Mouse (Mus musculus): ENCODE results near the gene Phactr1.

Gene Phactr1

GRCm38 (mm10) chr13:42987931-42988579 is 307.6 kb downstream of the Phactr1 start:
- peak; percentile 88 to 93 for DNase-seq

GRCm38 (mm10) chr13:42989481-42989880 is 309.1 kb downstream of the Phactr1 start:
- no peak for DNase-seq

- DNase-seq, result no peak
These were observed 309.6 kb downstream of the Phactr1 start for GRCm38 (mm10) chr13:42990051-42990450.

- DNase-seq, result no peak
These were observed 310.2 kb downstream of the Phactr1 start for GRCm38 (mm10) chr13:42990493-42991111.

DNA sequence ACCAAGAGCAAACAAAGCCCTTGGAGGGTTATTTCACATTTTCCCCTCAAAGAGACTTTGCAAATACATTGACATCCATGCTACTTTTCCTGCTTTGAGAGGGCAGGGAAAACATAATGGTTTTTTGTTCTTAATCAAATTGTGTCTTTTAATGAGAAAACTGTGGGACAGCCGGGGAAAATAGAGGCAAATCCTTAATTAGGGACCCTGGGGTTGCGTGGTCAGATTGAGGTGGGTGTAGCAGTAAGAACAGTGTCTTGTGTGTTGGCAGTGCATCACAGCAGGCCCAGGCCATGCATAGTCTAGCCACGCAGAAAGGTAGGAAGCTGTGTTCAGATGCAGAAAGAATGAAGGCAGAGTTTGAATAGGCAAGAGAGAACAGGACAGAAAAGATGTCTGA is 310.7 kb downstream of the Phactr1 start:
- no peak for DNase-seq

DNA sequence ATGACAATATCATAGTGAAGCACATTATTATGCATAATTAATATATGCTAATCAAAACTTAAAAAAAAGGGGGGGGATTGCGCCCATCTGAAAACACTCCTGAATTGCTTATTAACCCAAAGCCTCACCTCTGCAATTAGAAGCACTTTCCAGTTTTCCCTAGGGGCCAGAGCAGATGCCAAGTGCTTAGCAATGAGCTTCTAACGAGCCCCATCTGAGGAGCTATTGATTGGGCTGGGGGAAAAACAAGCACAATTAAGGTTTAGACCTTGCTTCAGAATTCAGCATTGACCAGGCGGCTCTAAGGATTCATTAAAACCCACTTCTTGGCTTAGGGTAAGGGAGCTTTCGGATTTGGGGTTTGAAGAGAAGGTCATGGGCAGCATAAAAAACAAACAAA is 311.9 kb downstream of the Phactr1 start:
- DNase-seq, result no peak

DNA sequence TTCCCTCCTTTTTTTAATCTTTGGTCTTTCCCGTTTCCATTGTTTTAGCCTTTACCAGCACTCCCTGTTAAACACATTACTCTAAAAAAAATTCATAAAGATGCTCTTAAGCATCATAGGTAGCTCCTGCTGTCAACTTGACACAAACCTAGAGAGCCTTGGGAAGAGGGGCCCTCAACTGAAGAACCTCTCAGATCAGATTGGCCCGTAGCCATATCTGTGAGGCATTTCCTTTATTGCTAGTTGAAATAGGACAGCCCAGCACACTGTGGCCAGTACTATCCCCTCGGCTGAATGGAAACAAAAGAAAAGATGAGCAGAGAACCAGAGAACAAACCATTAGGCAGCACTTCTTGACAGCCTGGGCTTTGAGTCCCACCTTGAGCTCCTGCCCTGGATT is 313.9 kb downstream of the Phactr1 start:
- no peak for DNase-seq

DNA sequence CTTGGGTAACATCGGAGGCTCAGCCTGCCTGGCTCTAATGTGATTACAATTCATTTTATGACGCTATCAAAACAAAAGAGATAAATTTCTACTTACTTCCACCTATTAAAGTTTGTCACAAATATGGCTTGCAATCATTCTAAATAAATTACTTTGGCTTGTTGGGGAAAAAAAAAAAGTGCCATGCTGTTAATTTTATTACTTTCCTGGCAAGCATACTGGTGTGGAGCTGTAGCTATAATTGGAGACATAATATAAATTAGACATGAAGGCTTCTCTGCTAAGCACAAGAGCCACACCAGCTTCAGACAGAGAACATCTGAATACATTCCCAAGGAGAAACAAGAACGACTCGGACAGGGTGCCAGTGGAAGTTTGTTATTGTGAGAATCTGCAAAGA is 315.8 kb downstream of the Phactr1 start:
- no peak for DNase-seq

DNA sequence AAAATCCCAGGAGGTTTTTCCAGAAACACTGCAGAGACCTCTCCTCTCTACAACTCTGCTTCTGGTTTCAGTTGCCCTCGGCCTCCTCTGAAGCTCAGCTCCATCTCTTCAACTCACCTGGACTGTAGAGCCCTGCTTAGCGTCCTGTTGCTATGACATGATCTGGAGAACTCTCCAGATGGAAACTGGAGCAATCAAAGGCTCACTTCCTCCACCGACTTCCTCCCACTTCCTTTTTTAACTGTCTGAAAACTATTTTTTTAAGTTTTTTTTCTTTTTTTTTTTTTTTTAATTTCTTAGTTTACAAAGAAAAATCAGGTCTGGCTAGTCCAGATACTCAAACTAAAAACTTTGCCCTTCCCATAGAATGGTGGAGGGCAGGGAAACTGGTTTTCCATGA is 318.9 kb downstream of the Phactr1 start:
- no peak for DNase-seq

DNA sequence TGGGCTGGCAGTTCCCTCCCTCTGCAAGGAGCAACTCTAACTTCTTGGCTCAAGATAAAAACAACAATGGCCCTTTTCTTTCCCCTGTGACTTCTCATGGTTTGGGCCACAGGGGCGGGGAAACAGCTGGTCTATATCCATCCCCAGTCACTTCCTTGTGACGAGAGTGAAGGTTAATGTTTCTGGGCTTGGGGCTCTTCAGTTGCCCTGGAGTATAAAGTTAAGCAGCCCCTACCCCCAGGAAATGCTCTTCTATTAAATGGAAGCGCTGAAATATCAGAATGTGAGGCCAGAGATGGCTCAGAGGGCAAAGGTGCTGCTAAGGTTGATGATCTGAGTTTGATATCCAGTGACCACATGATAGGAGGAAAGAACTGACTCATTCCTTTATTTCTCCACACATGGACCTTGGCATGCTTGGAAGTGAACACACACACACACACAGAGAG is 324.7 kb downstream of the Phactr1 start:
- DNase-seq, result no peak

GRCm38 (mm10) chr13:43008466-43008865 is 328.0 kb downstream of the Phactr1 start:
- no peak for DNase-seq

DNA sequence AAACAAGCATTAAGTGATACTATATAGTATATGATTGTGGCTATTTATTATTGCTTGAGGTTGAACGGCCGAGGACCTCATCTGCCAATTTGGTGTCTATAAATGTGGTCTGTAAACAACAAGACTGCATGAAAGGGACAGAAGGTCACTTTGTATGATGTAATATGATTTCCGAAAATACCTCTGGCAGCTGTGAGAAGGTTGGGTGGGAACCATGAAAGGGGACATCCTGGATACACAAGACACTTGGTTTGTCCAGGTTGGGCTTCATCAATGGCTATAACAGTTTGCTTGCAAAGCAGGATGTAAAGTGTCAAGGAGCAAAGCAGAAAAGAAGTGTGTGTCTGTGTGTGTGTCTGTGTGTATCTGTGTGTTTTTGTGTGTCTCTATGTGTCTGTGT is 329.2 kb downstream of the Phactr1 start:
- no peak for DNase-seq

GRCm38 (mm10) chr13:43011516-43011915 is 331.1 kb downstream of the Phactr1 start:
- DNase-seq, result no peak

DNA sequence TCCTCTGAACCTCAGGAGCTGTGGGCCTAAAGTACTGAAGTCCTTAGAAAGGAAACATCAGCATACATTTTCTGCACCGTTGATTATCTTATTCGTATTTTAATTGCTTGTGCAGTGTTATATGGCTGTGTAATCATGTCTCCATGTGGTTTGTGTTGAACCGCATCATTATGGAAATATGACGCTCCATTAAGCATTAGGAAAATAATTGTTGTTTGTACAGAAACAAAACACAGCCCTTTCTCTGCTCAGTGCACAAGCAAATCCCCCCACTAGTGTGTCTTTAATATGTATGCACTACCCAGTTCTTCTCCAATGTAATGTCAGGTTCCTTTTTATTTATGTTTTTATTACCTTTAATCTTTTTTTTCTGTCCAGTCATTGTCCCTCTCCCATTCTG is 333.6 kb downstream of the Phactr1 start:
- DNase-seq, result no peak

DNA sequence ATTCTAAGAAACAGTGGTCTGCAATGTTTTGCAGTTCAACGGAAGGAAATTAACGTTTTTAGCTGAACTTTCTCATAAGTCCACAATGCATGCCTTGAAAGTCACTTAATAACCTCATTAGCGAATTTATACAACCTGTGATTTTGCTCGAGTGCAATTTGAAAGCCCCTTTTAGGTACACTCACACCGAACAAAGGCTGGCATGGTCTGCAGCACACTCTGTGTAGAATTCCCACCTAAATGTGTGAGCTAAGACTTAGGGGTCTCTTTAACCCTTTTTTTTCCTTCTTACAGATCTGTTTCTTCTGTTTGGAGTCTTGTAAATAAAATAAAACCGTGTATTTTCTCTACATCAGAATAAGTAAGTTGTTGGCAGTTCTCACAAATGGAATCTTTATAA is 335.3 kb downstream of the Phactr1 start:
- DNase-seq, result no peak

- no peak for DNase-seq
These were observed 338.4 kb downstream of the Phactr1 start for GRCm38 (mm10) chr13:43018863-43019262.

DNA sequence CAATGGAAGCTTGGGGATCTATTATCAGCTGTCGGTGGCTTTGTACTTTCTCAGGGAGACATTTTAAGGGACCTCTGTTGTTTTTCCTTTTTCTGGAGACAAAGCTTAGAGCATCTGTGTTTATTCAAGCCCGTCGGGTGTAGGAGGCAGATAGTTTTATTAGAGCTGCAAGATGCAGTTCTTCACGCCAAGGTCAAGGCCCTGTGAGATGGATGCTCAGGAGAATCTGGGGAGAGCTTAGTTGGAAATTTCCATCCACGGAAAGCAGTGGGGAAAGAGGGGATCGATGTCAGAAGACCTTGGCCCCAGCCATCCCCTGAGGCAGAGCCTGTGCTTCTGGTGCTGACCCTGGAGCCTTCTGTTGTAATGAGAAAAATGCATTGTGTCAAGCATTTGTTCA is 340.6 kb downstream of the Phactr1 start:
- DNase-seq, result no peak

DNA sequence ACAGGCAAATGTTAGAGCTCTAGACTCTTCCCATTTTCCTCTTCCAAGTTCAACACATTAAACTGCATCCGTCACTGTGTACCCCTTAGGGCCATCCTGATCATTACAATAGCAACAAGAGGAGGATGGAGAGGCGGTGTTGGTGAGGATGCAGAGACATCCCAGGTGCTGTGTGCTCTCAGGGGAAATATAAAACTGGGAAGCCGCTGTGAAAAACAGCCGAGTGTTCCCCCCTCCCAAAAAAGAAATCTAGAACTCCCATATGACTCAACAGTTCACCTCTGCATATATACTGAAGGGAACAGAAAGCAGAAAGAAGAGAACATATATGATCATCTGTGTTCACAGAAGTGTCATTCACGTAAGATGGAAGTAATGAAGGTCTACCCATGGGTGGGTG is 342.6 kb downstream of the Phactr1 start:
- DNase-seq, result no peak

DNA sequence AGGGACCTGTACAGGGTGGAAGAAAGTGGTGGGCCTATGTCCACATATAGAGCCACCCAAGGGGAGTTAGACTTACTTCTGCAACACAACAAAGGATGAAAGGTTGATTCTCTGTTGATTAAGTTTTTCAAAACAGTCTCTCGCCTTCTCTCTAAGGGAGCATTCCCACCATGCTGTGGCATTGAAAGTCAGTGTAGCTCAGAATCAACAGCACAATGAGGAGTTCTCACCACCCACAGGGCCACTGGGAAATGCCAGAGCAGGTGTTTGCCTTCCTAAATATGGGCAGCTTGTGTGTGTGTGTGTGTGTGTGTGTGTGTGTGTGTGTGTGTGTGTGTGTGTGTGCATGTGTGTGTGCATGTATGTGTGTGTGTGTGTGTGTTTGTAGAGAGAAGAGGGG is 347.1 kb downstream of the Phactr1 start:
- DNase-seq, result no peak

- no peak for DNase-seq
These were observed 349.8 kb downstream of the Phactr1 start for GRCm38 (mm10) chr13:43030222-43030621.

DNA sequence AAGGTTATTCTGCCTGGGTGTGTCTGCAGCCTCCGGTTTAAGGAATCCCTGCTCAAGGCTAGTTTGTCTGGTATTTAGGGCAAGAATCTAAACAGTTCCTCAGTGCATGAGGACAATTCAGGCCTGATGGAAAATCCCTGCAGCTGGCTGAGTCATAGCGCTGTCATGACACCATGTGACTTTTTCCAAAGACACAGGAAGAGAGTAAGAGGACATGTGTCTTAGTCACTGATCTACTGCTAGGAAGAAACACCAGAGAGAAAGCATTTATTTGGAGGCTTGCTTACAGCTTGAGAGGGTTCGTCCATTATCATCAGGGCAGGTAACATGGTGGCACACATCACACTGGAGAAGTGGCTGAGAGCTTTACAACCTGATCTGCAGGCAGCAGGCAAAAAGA is 352.0 kb downstream of the Phactr1 start:
- DNase-seq, result no peak

GRCm38 (mm10) chr13:43036510-43036909 is 356.1 kb downstream of the Phactr1 start:
- DNase-seq, result no peak

GRCm38 (mm10) chr13:43042766-43043165 is 362.3 kb downstream of the Phactr1 start:
- no peak for DNase-seq

DNA sequence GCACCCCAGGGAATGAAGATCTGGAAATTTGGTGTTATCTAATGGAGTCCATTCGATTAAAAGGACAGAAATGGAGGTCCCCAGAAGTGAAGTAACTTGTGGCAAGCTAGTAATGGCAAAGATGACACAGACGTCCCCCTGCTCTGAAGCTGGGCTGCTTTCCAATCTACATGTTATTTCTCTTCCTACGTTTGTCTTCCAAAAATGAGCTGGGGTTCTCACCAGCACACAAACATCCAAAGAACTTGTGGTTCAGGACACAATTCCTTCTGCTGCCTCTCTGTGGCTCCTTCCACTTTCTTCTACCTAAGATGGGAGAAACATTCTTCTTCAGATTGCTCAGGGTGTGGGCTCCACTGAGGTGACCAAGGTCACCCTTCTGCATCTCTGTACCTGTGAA is 368.1 kb downstream of the Phactr1 start:
- no peak for DNase-seq

GRCm38 (mm10) chr13:43053201-43053600 is 372.8 kb downstream of the Phactr1 start:
- DNase-seq, result no peak

Measured in cerebellum, adult 18-20 months (tissue).